Mouse (Mus musculus): ENCODE measurements around the gene Ms4a5. TPM values are rescaled to one million over a fixed set of nuclear protein-coding genes. Genes with fewer than 3 reads are reported as not detected.
"Not testable (repeated sequence)": the region's sequence is repeated elsewhere in the genome, so short reads cannot be mapped to it uniquely, and the experiment has no call there.

Ms4a5 gene
- polyA plus RNA-seq (2012; rRNA removed): not detected in 2 replicates

GRCm38 (mm10) chr19:11283773-11284172 lies at the start of gene Ms4a5:
Gene Ms4a5, minus strand, starts transcription at chr19:11283873.
- no peak within 1 kb of the TSS for H3K27ac ChIP-seq (ENCODE audit: insufficient read depth, low read length)
- TF ChIP-seq POLR2A (IDR thresholded peaks at IDR 0.05; ENCODE audit: extremely low read depth, insufficient read depth, low read length): no peak
- no peak for TF ChIP-seq CTCF (IDR thresholded peaks at IDR 0.05; ENCODE audit: extremely low read depth, insufficient read depth, low read length)
- H3K4me3 ChIP-seq (ENCODE audit: insufficient read depth, low read length): no peak within 1 kb of the TSS
- H3K4me1 ChIP-seq (ENCODE audit: control insufficient read depth, insufficient read depth, low read length): no peaks in the 10 kb centered on the region

GRCm38 (mm10) chr19:11321123-11321522 lies 37.5 kb upstream of the Ms4a5 start:
- Histone ChIP-seq H3K27ac (ENCODE audit: insufficient read depth, low read length) (no peak overlapping the region), H3K4me1 (ENCODE audit: control insufficient read depth, insufficient read depth, low read length) (no peaks in the 10 kb centered on the region), H3K4me3 (ENCODE audit: insufficient read depth, low read length) (no peak overlapping the region)
- TF ChIP-seq POLR2A (IDR thresholded peaks at IDR 0.05; ENCODE audit: extremely low read depth, insufficient read depth, low read length) (no peak), CTCF (IDR thresholded peaks at IDR 0.05; ENCODE audit: extremely low read depth, insufficient read depth, low read length) (no peak)

GRCm38 (mm10) chr19:11316786-11317185 lies 33.1 kb upstream of the Ms4a5 start:
- H3K4me3 ChIP-seq (ENCODE audit: insufficient read depth, low read length): no peak overlapping the region
- H3K27ac ChIP-seq (ENCODE audit: insufficient read depth, low read length): no peak overlapping the region
- no peak for TF ChIP-seq CTCF (IDR thresholded peaks at IDR 0.05; ENCODE audit: extremely low read depth, insufficient read depth, low read length)
- no peak for TF ChIP-seq POLR2A (IDR thresholded peaks at IDR 0.05; ENCODE audit: extremely low read depth, insufficient read depth, low read length)
- H3K4me1 ChIP-seq (ENCODE audit: control insufficient read depth, insufficient read depth, low read length): no peaks in the 10 kb centered on the region

- H3K4me1 ChIP-seq (ENCODE audit: control insufficient read depth, insufficient read depth, low read length): no peaks in the 10 kb centered on the region
- H3K27ac ChIP-seq (ENCODE audit: insufficient read depth, low read length): no peak within 1 kb of the TSS
- TF ChIP-seq POLR2A (IDR thresholded peaks at IDR 0.05; ENCODE audit: extremely low read depth, insufficient read depth, low read length) (no peak), CTCF (IDR thresholded peaks at IDR 0.05; ENCODE audit: extremely low read depth, insufficient read depth, low read length) (no peak)
- no peak within 1 kb of the TSS for H3K4me3 ChIP-seq (ENCODE audit: insufficient read depth, low read length)
These were observed 30.7 kb upstream of the Ms4a5 start, which contains the start of gene Ms4a14 for GRCm38 (mm10) chr19:11314354-11314753. Gene Ms4a14, minus strand, starts transcription at chr19:11314454.

GRCm38 (mm10) chr19:11308888-11309287 lies 25.2 kb upstream of the Ms4a5 start:
- Histone ChIP-seq H3K4me1 (ENCODE audit: control insufficient read depth, insufficient read depth, low read length) (no peaks in the 10 kb centered on the region), H3K4me3 (ENCODE audit: insufficient read depth, low read length) (no peak overlapping the region), H3K27ac (ENCODE audit: insufficient read depth, low read length) (no peak overlapping the region)
- no peak for TF ChIP-seq CTCF (IDR thresholded peaks at IDR 0.05; ENCODE audit: extremely low read depth, insufficient read depth, low read length)
- no peak for TF ChIP-seq POLR2A (IDR thresholded peaks at IDR 0.05; ENCODE audit: extremely low read depth, insufficient read depth, low read length)

- H3K4me3 ChIP-seq (ENCODE audit: insufficient read depth, low read length); H3K27ac ChIP-seq (ENCODE audit: insufficient read depth, low read length); H3K4me1 ChIP-seq (ENCODE audit: control insufficient read depth, insufficient read depth, low read length): not testable (repeated sequence)
These were observed 15.9 kb upstream of the Ms4a5 start for GRCm38 (mm10) chr19:11299529-11299928.

GRCm38 (mm10) chr19:11298939-11299338 lies 15.3 kb upstream of the Ms4a5 start:
- no peaks in the 10 kb centered on the region for H3K4me1 ChIP-seq (ENCODE audit: control insufficient read depth, insufficient read depth, low read length)
- no peak overlapping the region for H3K4me3 ChIP-seq (ENCODE audit: insufficient read depth, low read length)
- no peak for TF ChIP-seq CTCF (IDR thresholded peaks at IDR 0.05; ENCODE audit: extremely low read depth, insufficient read depth, low read length)
- H3K27ac ChIP-seq (ENCODE audit: insufficient read depth, low read length): no peak overlapping the region

- H3K4me3 ChIP-seq (ENCODE audit: insufficient read depth, low read length); H3K4me1 ChIP-seq (ENCODE audit: control insufficient read depth, insufficient read depth, low read length): not testable (repeated sequence)
These were observed 9.9 kb upstream of the Ms4a5 start for GRCm38 (mm10) chr19:11293616-11294015.

GRCm38 (mm10) chr19:11292990-11293389 lies 9.3 kb upstream of the Ms4a5 start:
- H3K27ac ChIP-seq (ENCODE audit: insufficient read depth, low read length): no peak overlapping the region
- no peak for TF ChIP-seq CTCF (IDR thresholded peaks at IDR 0.05; ENCODE audit: extremely low read depth, insufficient read depth, low read length)
- no peak for TF ChIP-seq POLR2A (IDR thresholded peaks at IDR 0.05; ENCODE audit: extremely low read depth, insufficient read depth, low read length)
- peak overlapping the region; percentile 35; the same call in 1 of the 2 replicates for H3K4me3 ChIP-seq (ENCODE audit: insufficient read depth, low read length)
- no peaks in the 10 kb centered on the region for H3K4me1 ChIP-seq (ENCODE audit: control insufficient read depth, insufficient read depth, low read length)

More at GRCm38 (mm10) chr19:11293616-11294015, 9.9 kb upstream of the Ms4a5 start:
- not testable (repeated sequence) for H3K27ac ChIP-seq (ENCODE audit: insufficient read depth, low read length)

- TF ChIP-seq CTCF (IDR thresholded peaks at IDR 0.05; ENCODE audit: extremely low read depth, insufficient read depth, low read length): no peak
- no peak overlapping the region for H3K4me3 ChIP-seq (ENCODE audit: insufficient read depth, low read length)
These were observed 3.5 kb downstream of the Ms4a5 start for GRCm38 (mm10) chr19:11280223-11280622.

GRCm38 (mm10) chr19:11276431-11276830 lies 7.2 kb downstream of the Ms4a5 start:
- no peak for TF ChIP-seq POLR2A (IDR thresholded peaks at IDR 0.05; ENCODE audit: extremely low read depth, insufficient read depth, low read length)
- no peak for TF ChIP-seq CTCF (IDR thresholded peaks at IDR 0.05; ENCODE audit: extremely low read depth, insufficient read depth, low read length)
- no peak overlapping the region for H3K4me3 ChIP-seq (ENCODE audit: insufficient read depth, low read length)
- H3K4me1 ChIP-seq (ENCODE audit: control insufficient read depth, insufficient read depth, low read length): no peaks in the 10 kb centered on the region
- no peak overlapping the region for H3K27ac ChIP-seq (ENCODE audit: insufficient read depth, low read length)

More at GRCm38 (mm10) chr19:11280223-11280622, 3.5 kb downstream of the Ms4a5 start:
- no peak overlapping the region for H3K27ac ChIP-seq (ENCODE audit: insufficient read depth, low read length)
- H3K4me1 ChIP-seq (ENCODE audit: control insufficient read depth, insufficient read depth, low read length): no peaks in the 10 kb centered on the region
